32 mouse cellular contexts compared by ENCODE assay signal in the genomic region with DNA sequence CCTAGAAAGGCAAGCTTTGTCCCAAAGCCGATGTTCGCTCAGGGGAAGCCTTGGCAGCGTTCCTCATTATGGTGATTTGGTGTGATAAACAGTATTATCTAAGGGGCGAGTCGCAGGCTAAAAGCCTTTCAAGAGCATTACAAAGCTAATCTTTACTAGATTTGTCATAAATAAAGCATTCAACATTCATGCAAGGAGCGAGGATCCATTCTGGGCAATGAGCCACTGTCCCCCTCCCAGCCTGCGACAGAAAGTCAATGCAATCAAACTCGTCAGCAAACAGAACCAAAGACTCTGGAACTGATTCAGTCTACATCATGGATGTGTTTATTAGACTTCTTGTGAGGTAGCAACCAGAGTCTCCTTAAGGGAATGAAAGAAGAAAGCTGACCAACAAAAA.
DNase-seq lines count a peak whose midpoint lies in the region; ATAC-seq and TF ChIP-seq lines count a peak whose summit lies in the region.
"Had no signal": no experiment of that assay in that cellular context is flagged by ENCODE, and none has a peak within 500 bp of the region (broad histone marks: within the 10 kb centered on the region; RNA-seq: fewer than 3 reads in every experiment).

No protein-coding gene starts in this region.

- 42% methylated on average over 8 of the region's 8 CpGs for WGBS in intestine, embryonic 16.5 days
- 27% methylated on average over 8 of the region's 8 CpGs for WGBS in intestine, postnatal 0 days
- 63% methylated on average over 8 of the region's 8 CpGs for WGBS in midbrain, embryonic 14.5 days
- 53% methylated on average over 8 of the region's 8 CpGs for WGBS in midbrain, embryonic 16.5 days

- no peaks in the 10 kb centered on the region for H3K27me3 ChIP-seq in intestine, embryonic 16.5 days (replicated peaks; ENCODE audit: control insufficient read depth, insufficient read depth, low read length)
- no peaks in the 10 kb centered on the region for H3K27me3 ChIP-seq in intestine, postnatal 0 days (replicated peaks; ENCODE audit: control insufficient read depth, insufficient read depth, low read length)
- no peaks in the 10 kb centered on the region for H3K27me3 ChIP-seq in midbrain, embryonic 14.5 days (ENCODE audit: control insufficient read depth, insufficient read depth, low read length)
- H3K27me3 ChIP-seq in midbrain, embryonic 16.5 days (ENCODE audit: control insufficient read depth, insufficient read depth, low read depth, low read length), result no peaks in the 10 kb centered on the region
- H3K27me3 ChIP-seq: CH12.LX; heart, embryonic 12.5 days; hindbrain, embryonic 15.5 days; limb, embryonic 15.5 days; liver, embryonic 13.5 days; midbrain, embryonic 15.5 days; neural tube, embryonic 12.5 days had no signal

- no peaks in the 10 kb centered on the region for H3K9me3 ChIP-seq in intestine, embryonic 16.5 days (ENCODE audit: control insufficient read depth, low read length)
- no peaks in the 10 kb centered on the region for H3K9me3 ChIP-seq in intestine, postnatal 0 days (ENCODE audit: control insufficient read depth)
- no peaks in the 10 kb centered on the region for H3K9me3 ChIP-seq in midbrain, embryonic 14.5 days (ENCODE audit: control insufficient read depth, low read length)
- no peaks in the 10 kb centered on the region for H3K9me3 ChIP-seq in midbrain, embryonic 16.5 days (replicated peaks; ENCODE audit: control insufficient read depth, low read length, poor library complexity, severe bottlenecking)
- H3K9me3 ChIP-seq: heart, embryonic 12.5 days; limb, embryonic 10.5 days; limb, embryonic 15.5 days; liver, embryonic 13.5 days; midbrain, embryonic 15.5 days; neural tube, embryonic 12.5 days had no signal

- H3K4me2 ChIP-seq in intestine, embryonic 16.5 days (ENCODE audit: low read depth, low read length), result peak overlapping the region; percentile 6; the same call in 1 of the 2 replicates
- H3K4me2 ChIP-seq in intestine, postnatal 0 days (replicated peaks; ENCODE audit: low read depth), result no peak overlapping the region
- H3K4me2 ChIP-seq in midbrain, embryonic 14.5 days (ENCODE audit: low read length), result no peak overlapping the region
- H3K4me2 ChIP-seq in midbrain, embryonic 16.5 days (ENCODE audit: low read length), result no peak overlapping the region
- H3K4me2 ChIP-seq: heart, embryonic 12.5 days; hindbrain, embryonic 15.5 days; limb, embryonic 15.5 days; liver, embryonic 13.5 days; midbrain, embryonic 15.5 days; neural tube, embryonic 12.5 days had no signal

- no peak for TF ChIP-seq CTCF in intestine, postnatal 0 days (IDR thresholded peaks at IDR 0.05; ENCODE audit: low read depth)

- peak; percentile 41 to 50 for DNase-seq in cerebellum, postnatal 10 days
- DNase-seq in midbrain, embryonic 14.5 days, result peak; percentile 24
- peak; percentile 1 for DNase-seq in lung, postnatal 36 days
- DNase-seq: adrenal gland, adult 8-10 months; cerebellum, adult 11 months; cerebellum, adult 9-11 months; gastrocnemius, postnatal 25 days; heart, adult 2 months; heart, postnatal 4 days; kidney, adult 8-10 months; liver, embryonic 13.5 days; right cerebral cortex, adult 18-20 months; right cerebral cortex, postnatal 4 days; thymus, adult 2 months; thymus, postnatal 36 days had no signal

- H3K36me3 ChIP-seq in intestine, embryonic 16.5 days (ENCODE audit: control insufficient read depth, insufficient read depth, low read length), result no peaks in the 10 kb centered on the region
- no peaks in the 10 kb centered on the region for H3K36me3 ChIP-seq in intestine, postnatal 0 days (ENCODE audit: control insufficient read depth, insufficient read depth)
- H3K36me3 ChIP-seq in midbrain, embryonic 14.5 days (ENCODE audit: control insufficient read depth, insufficient read depth, low read length), result no peaks in the 10 kb centered on the region
- H3K36me3 ChIP-seq in midbrain, embryonic 16.5 days (ENCODE audit: control insufficient read depth, insufficient read depth, low read length), result no peaks in the 10 kb centered on the region
- H3K36me3 ChIP-seq: heart, embryonic 12.5 days; hindbrain, embryonic 15.5 days; limb, embryonic 10.5 days; limb, embryonic 15.5 days; liver, embryonic 13.5 days; midbrain, embryonic 15.5 days; neural tube, embryonic 12.5 days had no signal

- no peak overlapping the region for H3K27ac ChIP-seq in intestine, embryonic 16.5 days (ENCODE audit: low read length)
- H3K27ac ChIP-seq in intestine, postnatal 0 days (ENCODE audit: low read depth, low read length), result no peak overlapping the region
- no peak overlapping the region for H3K27ac ChIP-seq in midbrain, embryonic 14.5 days (replicated peaks; ENCODE audit: low read depth, low read length)
- no peak overlapping the region for H3K27ac ChIP-seq in midbrain, embryonic 16.5 days (ENCODE audit: low read length)
- H3K27ac ChIP-seq: heart, adult 2 months; hindbrain, embryonic 15.5 days; kidney, postnatal 0 days; limb, embryonic 10.5 days; limb, embryonic 15.5 days; liver, embryonic 13.5 days; macrophage; midbrain, embryonic 15.5 days; neural tube, embryonic 12.5 days; stomach, postnatal 0 days had no signal

- H3K9ac ChIP-seq in intestine, embryonic 16.5 days (ENCODE audit: low read depth, low read length), result no peak overlapping the region
- no peak overlapping the region for H3K9ac ChIP-seq in intestine, postnatal 0 days (ENCODE audit: low read depth, low read length)
- no peak overlapping the region for H3K9ac ChIP-seq in midbrain, embryonic 14.5 days (replicated peaks; ENCODE audit: low read length)
- no peak overlapping the region for H3K9ac ChIP-seq in midbrain, embryonic 16.5 days (ENCODE audit: low read depth, low read length)
- H3K9ac ChIP-seq: heart, embryonic 12.5 days; hindbrain, embryonic 15.5 days; limb, embryonic 15.5 days; liver, embryonic 13.5 days; midbrain, embryonic 15.5 days; neural tube, embryonic 12.5 days had no signal

- no peak overlapping the region for H3K4me3 ChIP-seq in intestine, embryonic 16.5 days (ENCODE audit: low read length)
- H3K4me3 ChIP-seq in intestine, postnatal 0 days (ENCODE audit: low read depth, low read length), result no peak overlapping the region
- H3K4me3 ChIP-seq in midbrain, embryonic 14.5 days (replicated peaks; ENCODE audit: low read depth, low read length), result no peak overlapping the region
- H3K4me3 ChIP-seq in midbrain, embryonic 16.5 days (ENCODE audit: low read depth, low read length), result no peak overlapping the region
- H3K4me3 ChIP-seq: erythroblast, embryonic 14.5 days; heart, adult 2 months; heart, embryonic 12.5 days; hindbrain, embryonic 15.5 days; limb, embryonic 10.5 days; limb, embryonic 15.5 days; liver, embryonic 13.5 days; midbrain, embryonic 15.5 days; myocyte; neural tube, embryonic 12.5 days had no signal

- no peak for ATAC-seq in cerebellum, adult (ENCODE audit: insufficient number of reproducible peaks, low FRiP score, low TSS enrichment)
- no peak for ATAC-seq in intestine, embryonic 16.5 days
- ATAC-seq in intestine, postnatal 0 days, result no peak
- ATAC-seq in midbrain, embryonic 14.5 days (ENCODE audit: low FRiP score, low TSS enrichment), result no peak
- no peak for ATAC-seq in midbrain, embryonic 16.5 days
- ATAC-seq in granulocyte monocyte progenitor cell, adult 5-6 weeks (replicated peaks; ENCODE audit: poor library complexity, severe bottlenecking), result no peak
- ATAC-seq: midbrain, embryonic 15.5 days had no signal

- H3K4me1 ChIP-seq in intestine, embryonic 16.5 days (ENCODE audit: control insufficient read depth, insufficient read depth, low read length), result no peaks in the 10 kb centered on the region
- H3K4me1 ChIP-seq in intestine, postnatal 0 days (replicated peaks; ENCODE audit: control insufficient read depth, insufficient read depth, low read length), result 0 out of 2 replicates have a peak, but pooled peaks cover 4% of the 10 kb centered on the region
- no peaks in the 10 kb centered on the region for H3K4me1 ChIP-seq in midbrain, embryonic 14.5 days (ENCODE audit: control insufficient read depth, insufficient read depth, low read length)
- no peaks in the 10 kb centered on the region for H3K4me1 ChIP-seq in midbrain, embryonic 16.5 days (ENCODE audit: control insufficient read depth, insufficient read depth, low read length)
- H3K4me1 ChIP-seq: heart, embryonic 12.5 days; hindbrain, embryonic 15.5 days; limb, embryonic 10.5 days; limb, embryonic 15.5 days; liver, embryonic 13.5 days; midbrain, embryonic 15.5 days; neural tube, embryonic 12.5 days had no signal
